ENCODE assay signal across 9 mouse cellular contexts in the genomic region with DNA sequence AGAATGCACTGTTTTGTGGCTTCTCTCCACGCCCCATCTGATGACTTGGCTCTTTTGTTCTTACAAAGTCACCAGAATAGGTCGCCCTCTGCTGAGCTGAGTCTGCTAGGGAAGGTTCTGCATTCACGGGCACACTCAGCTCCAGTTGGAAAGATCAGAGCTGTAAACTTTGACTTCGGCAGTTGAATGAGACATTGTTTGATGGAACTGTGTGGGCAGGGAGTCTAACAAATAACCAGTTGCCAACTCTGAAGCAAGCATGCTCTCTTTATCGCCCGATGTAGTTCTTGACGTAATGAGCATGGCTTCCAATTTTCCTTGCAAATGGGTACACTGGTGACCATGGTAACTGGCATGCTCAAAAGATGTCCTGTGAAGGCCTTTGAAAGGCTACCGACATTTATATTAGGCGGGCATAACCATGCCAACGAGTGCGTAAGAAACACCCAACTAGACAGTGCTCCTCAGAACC.
DNase-seq lines count a peak whose midpoint lies in the region; ATAC-seq lines count a peak whose summit lies in the region.
"Had no signal": no experiment of that assay in that cellular context is flagged by ENCODE, and none has a peak within 500 bp of the region (broad histone marks: within the 10 kb centered on the region; RNA-seq: fewer than 3 reads in every experiment).

No protein-coding gene starts in this region.

- no peaks in the 10 kb centered on the region for H3K27me3 ChIP-seq in neural tube, embryonic 11.5 days (ENCODE audit: control insufficient read depth, insufficient read depth, low read length)
- H3K27me3 ChIP-seq: midbrain, embryonic 12.5 days had no signal

- DNase-seq in embryo, embryonic 10 days (ENCODE audit: low spot score), result peak; percentile 55
- DNase-seq in embryo, embryonic 9.5 days (ENCODE audit: extremely low spot score), result no peak
- DNase-seq in neural tube, embryonic 11.5 days (ENCODE audit: low spot score), result peak; percentile 34
- DNase-seq in neural tube, embryonic 10.5 days (ENCODE audit: extremely low spot score, low spot score), result no peak
- DNase-seq in frontal cortex, adult 2 months (ENCODE audit: extremely low spot score in 1 of 2, low spot score in 1 of 2), result peak; percentile 2 to 60
- DNase-seq in left cerebral cortex, adult 9 months (ENCODE audit: low spot score in 2 of 2), result peak; percentile 18 to 60
- DNase-seq in telencephalon, adult 2 months (ENCODE audit: low read depth, low spot score), result peak; percentile 69
- DNase-seq in urinary bladder, adult 18-20 months (ENCODE audit: low spot score in 2 of 2), result no peak

- H3K36me3 ChIP-seq in neural tube, embryonic 11.5 days (ENCODE audit: control insufficient read depth, insufficient read depth, low read length), result no peaks in the 10 kb centered on the region
- H3K36me3 ChIP-seq: midbrain, embryonic 12.5 days had no signal

- H3K4me3 ChIP-seq in neural tube, embryonic 11.5 days (ENCODE audit: low read depth, low read length), result no peak overlapping the region
- H3K4me3 ChIP-seq: midbrain, embryonic 12.5 days had no signal

- no peak overlapping the region for H3K4me2 ChIP-seq in neural tube, embryonic 11.5 days (ENCODE audit: low read depth)
- H3K4me2 ChIP-seq: midbrain, embryonic 12.5 days had no signal

- H3K9me3 ChIP-seq in neural tube, embryonic 11.5 days (ENCODE audit: control insufficient read depth, low read length), result no peaks in the 10 kb centered on the region
- H3K9me3 ChIP-seq: midbrain, embryonic 12.5 days had no signal

- H3K4me1 ChIP-seq in neural tube, embryonic 11.5 days (ENCODE audit: control insufficient read depth, insufficient read depth, low read length), result peaks cover 4% of the 10 kb centered on the region; the same call in 1 of the 2 replicates

- H3K27ac ChIP-seq in neural tube, embryonic 11.5 days (ENCODE audit: low read depth, low read length), result no peak overlapping the region
- H3K27ac ChIP-seq: midbrain, embryonic 12.5 days had no signal

- peak; percentile 35; the same call in 1 of the 2 replicates for ATAC-seq in neural tube, embryonic 11.5 days (ENCODE audit: insufficient read depth, low FRiP score, low TSS enrichment)

- 59% methylated on average over 11 of the region's 11 CpGs for WGBS in neural tube, embryonic 11.5 days

- no peak overlapping the region for H3K9ac ChIP-seq in neural tube, embryonic 11.5 days (ENCODE audit: low read length)
- H3K9ac ChIP-seq: midbrain, embryonic 12.5 days had no signal

Comparison
In these comparisons a context has a peak if more than half of its experiments do, and no peak if none do; other contexts are left out.
1. DNase-seq: peak in embryo, embryonic 10 days (single experiment), neural tube, embryonic 11.5 days (single experiment), frontal cortex, adult 2 months (2 of 2), left cerebral cortex, adult 9 months (2 of 2) and telencephalon, adult 2 months (single experiment); none in embryo, embryonic 9.5 days (single experiment), neural tube, embryonic 10.5 days (single experiment) and urinary bladder, adult 18-20 months (0 of 2).